Mouse (Mus musculus) megakaryocyte-erythroid progenitor cell, adult 5 weeks (primary cell): ENCODE results near the gene Irs1. TPM values are rescaled to one million over a fixed set of nuclear protein-coding genes. Genes with fewer than 3 reads are reported as not detected.

Experiments
- polyA plus RNA-seq: library from polyadenylated mRNA; stranded (reverse); fragments of >175 nt; gene quantifications from 2 replicates; pipeline ENCODE4 v1.2.3, GENCODE M21; 2012

Gene Irs1
- 0.03 and 0.13 TPM in 2 replicates for polyA plus RNA-seq

GRCm38 (mm10) chr1:82291151-82291797 lies at the start of gene Irs1:
Gene Irs1, minus strand, starts transcription at chr1:82291416.

GRCm38 (mm10) chr1:82316111-82316745 lies 25.0 kb upstream of the Irs1 start, which contains the start of gene Rhbdd1:
Gene Rhbdd1, plus strand, starts transcription at chr1:82316452.

GRCm38 (mm10) chr1:82232812-82233211 lies 58.4 kb downstream of the Irs1 start, which contains the start of gene Gm9747:
Gene Gm9747, plus strand, starts transcription at chr1:82233112.

Other genes with a start within 250 kb of the Irs1 start
- gene Gm9747, start 58.3 kb downstream of the Irs1 start, polyA plus RNA-seq, result 0.02 TPM in 1 of 2 replicates, not detected in the other
- 0.77 and 0.80 TPM in 2 replicates for gene Rhbdd1, start 25.0 kb upstream of the Irs1 start, polyA plus RNA-seq